Mouse (Mus musculus) liver, embryonic 11.5 days (tissue): ENCODE measurements at regions not wholly inside any gene's neighbourhood (a gene's known extent, or its start where the extent isn't known, plus 50 kb on each side); places are given as distances from the start of the nearest gene placed in this dataset.
A peak's percentile ranks its signal among the peaks of the same experiment; 100 is the strongest.

Experiments
- ATAC-seq: fragments of 200-750 bp; cut with Nextera tagmentation; replicated peaks from 2 replicates; pipeline ENCODE4 v1.8.0; 2017; ENCODE audit warnings: moderate number of reproducible peaks, mild to moderate bottlenecking, moderate TSS enrichment, moderate library complexity; ENCODE audit not compliant: low FRiP score
- DNase-seq: peaks from one replicate; pipeline ENCODE4 v3.0.0-alpha.2; 2017; ENCODE audit warnings: low spot score
- H3K27ac ChIP-seq: fragments of 300-500 bp; sonication (generic); 2 replicates; pipeline ENCODE4 v1.5.1; 2014; ENCODE audit warnings: mild to moderate bottlenecking, low read depth, low read length, control low read depth
- H3K27me3 ChIP-seq: fragments of 300-500 bp; sonication (generic); replicated peaks from 2 replicates; pipeline ENCODE4 v1.6.1; 2014; ENCODE audit warnings: low read length, mixed read lengths; ENCODE audit not compliant: control insufficient read depth, insufficient read depth
- H3K36me3 ChIP-seq: fragments of 300-500 bp; sonication (generic); 2 replicates; pipeline ENCODE4 v1.6.1; 2014; ENCODE audit warnings: mild to moderate bottlenecking, low read length, moderate library complexity, mixed read lengths; ENCODE audit not compliant: control insufficient read depth, insufficient read depth
- H3K4me1 ChIP-seq: fragments of 300-500 bp; sonication (generic); replicated peaks from 2 replicates; pipeline ENCODE4 v1.6.1; 2014; ENCODE audit warnings: low read length, mixed read lengths; ENCODE audit not compliant: control insufficient read depth, insufficient read depth
- H3K4me2 ChIP-seq: fragments of 300-500 bp; sonication (generic); 2 replicates; pipeline ENCODE4 v1.6.1; 2014; ENCODE audit warnings: mild to moderate bottlenecking, control low read depth, moderate library complexity
- H3K4me3 ChIP-seq: fragments of 300-500 bp; sonication (generic); 2 replicates; pipeline ENCODE4 v1.5.1; 2014; ENCODE audit warnings: low read depth, low read length, control low read depth
- H3K9ac ChIP-seq: fragments of 300-500 bp; sonication (generic); 2 replicates; pipeline ENCODE4 v1.6.1; 2014; ENCODE audit warnings: low read depth, low read length, control low read depth
- H3K9me3 ChIP-seq: fragments of 300-500 bp; sonication (generic); 2 replicates; pipeline ENCODE4 v1.6.1; 2016; ENCODE audit warnings: low read length, inconsistent platforms, mixed read lengths; ENCODE audit not compliant: control insufficient read depth
- WGBS: fragments of 180-500 bp; shearing (Covaris S2); extraction: QIAGEN DNeasy Blood & Tissue Kit; methylation state at CpG from one replicate; pipeline ENCODE4 v1.1.7; 2014; 5-methylcytosine and 5-hydroxymethylcytosine counted together

- H3K9me3 ChIP-seq = no peaks in the 10 kb centered on the region
- H3K36me3 ChIP-seq = no peaks in the 10 kb centered on the region
- H3K27ac ChIP-seq = no peak overlapping the region
- H3K4me3 ChIP-seq = no peak overlapping the region
- peaks cover 10% of the 10 kb centered on the region for H3K4me1 ChIP-seq
- no peaks in the 10 kb centered on the region for H3K27me3 ChIP-seq
- DNase-seq (no peak), ATAC-seq (no peak)
- H3K9ac ChIP-seq = no peak overlapping the region
- WGBS = 51% methylated on average over 3 of the region's 3 CpGs
- H3K4me2 ChIP-seq = no peak overlapping the region
These were observed 58.6 kb downstream of the Kcnrg start for GRCm38 (mm10) chr14:61665815-61666214.

- DNase-seq = no peak
- Histone ChIP-seq H3K27ac (no peak overlapping the region), H3K9ac (no peak overlapping the region), H3K4me1 (no peaks in the 10 kb centered on the region; the same call in 1 of the 2 replicates), H3K4me3 (no peak overlapping the region), H3K36me3 (peaks cover 2% of the 10 kb centered on the region; the same call in 1 of the 2 replicates), H3K27me3 (no peaks in the 10 kb centered on the region), H3K4me2 (no peak overlapping the region), H3K9me3 (no peaks in the 10 kb centered on the region)
- no peak for ATAC-seq
- WGBS = 72% methylated on average over 2 of the region's 2 CpGs
These were observed 65.9 kb downstream of the Kcnrg start for GRCm38 (mm10) chr14:61673184-61673583.

GRCm38 (mm10) chr14:61678107-61678506 is 70.8 kb downstream of the Kcnrg start:
- Histone ChIP-seq H3K4me2 (no peak overlapping the region), H3K36me3 (no peaks in the 10 kb centered on the region), H3K9me3 (no peaks in the 10 kb centered on the region), H3K9ac (no peak overlapping the region), H3K4me1 (peaks cover 5% of the 10 kb centered on the region), H3K27me3 (no peaks in the 10 kb centered on the region), H3K27ac (no peak overlapping the region), H3K4me3 (no peak overlapping the region)
- DNase-seq (no peak), ATAC-seq (no peak)
- WGBS = 91% methylated on average over 1 of the region's 1 CpGs

- H3K4me3 ChIP-seq = peak overlapping the region; percentile 85
- peaks cover 22% of the 10 kb centered on the region for H3K27me3 ChIP-seq
- peaks cover 14% of the 10 kb centered on the region for H3K4me1 ChIP-seq
- WGBS = under 1% methylated on average over 43 of the region's 50 CpGs
- peak overlapping the region; percentile 97 for H3K27ac ChIP-seq
- DNase-seq (peak; percentile 96), ATAC-seq (peak; percentile 78)
- peak overlapping the region; percentile 95 for H3K4me2 ChIP-seq
- H3K9me3 ChIP-seq = no peaks in the 10 kb centered on the region
- H3K36me3 ChIP-seq = no peaks in the 10 kb centered on the region
- H3K9ac ChIP-seq = peak overlapping the region; percentile 83
These were observed 73.8 kb downstream of the Kcnrg start for GRCm38 (mm10) chr14:61680818-61681707.

GRCm38 (mm10) chr14:61681708-61682701 is 74.7 kb downstream of the Kcnrg start:
- peak overlapping the region; percentile 97 for H3K27ac ChIP-seq
- H3K4me3 ChIP-seq = peak overlapping the region; percentile 85
- H3K4me1 ChIP-seq = peaks cover 17% of the 10 kb centered on the region
- peak overlapping the region; percentile 95 for H3K4me2 ChIP-seq
- no peaks in the 10 kb centered on the region for H3K9me3 ChIP-seq
- WGBS = 1% methylated on average over 88 of the region's 90 CpGs
- ATAC-seq (peak; percentile 79), DNase-seq (no peak)
- H3K9ac ChIP-seq = peak overlapping the region; percentile 83
- H3K27me3 ChIP-seq = peaks cover 30% of the 10 kb centered on the region
- H3K36me3 ChIP-seq = no peaks in the 10 kb centered on the region

- Histone ChIP-seq H3K27ac (peak overlapping the region; percentile 97), H3K36me3 (no peaks in the 10 kb centered on the region), H3K9ac (peak overlapping the region; percentile 83), H3K9me3 (no peaks in the 10 kb centered on the region), H3K4me3 (peak overlapping the region; percentile 85), H3K27me3 (peaks cover 37% of the 10 kb centered on the region), H3K4me2 (peak overlapping the region; percentile 95), H3K4me1 (peaks cover 18% of the 10 kb centered on the region)
- ATAC-seq (peak; percentile 68), DNase-seq (peak; percentile 87)
- under 1% methylated on average over 54 of the region's 54 CpGs for WGBS
These were observed 75.6 kb downstream of the Kcnrg start for GRCm38 (mm10) chr14:61682721-61683355.

GRCm38 (mm10) chr14:61683356-61683740 is 76.1 kb downstream of the Kcnrg start:
- DNase-seq (no peak), ATAC-seq (no peak)
- H3K4me1 ChIP-seq = peaks cover 18% of the 10 kb centered on the region

GRCm38 (mm10) chr14:61683791-61684411 is 76.6 kb downstream of the Kcnrg start:
- H3K27ac ChIP-seq = no peak overlapping the region
- H3K4me2 ChIP-seq = peak overlapping the region; percentile 95
- no peaks in the 10 kb centered on the region for H3K36me3 ChIP-seq
- H3K9ac ChIP-seq = no peak overlapping the region; the same call in 1 of the 2 replicates
- DNase-seq (no peak), ATAC-seq (no peak)
- H3K4me3 ChIP-seq = peak overlapping the region; percentile 85
- peaks cover 18% of the 10 kb centered on the region for H3K4me1 ChIP-seq
- WGBS = 7% methylated on average over 19 of the region's 19 CpGs
- peaks cover 45% of the 10 kb centered on the region for H3K27me3 ChIP-seq
- no peaks in the 10 kb centered on the region for H3K9me3 ChIP-seq

More at GRCm38 (mm10) chr14:61683356-61683740, 76.1 kb downstream of the Kcnrg start:
- no peaks in the 10 kb centered on the region for H3K36me3 ChIP-seq
- peaks cover 40% of the 10 kb centered on the region for H3K27me3 ChIP-seq
- peak overlapping the region; percentile 97 for H3K27ac ChIP-seq
- no peaks in the 10 kb centered on the region for H3K9me3 ChIP-seq
- peak overlapping the region; percentile 83 for H3K9ac ChIP-seq
- H3K4me2 ChIP-seq = peak overlapping the region; percentile 95
- H3K4me3 ChIP-seq = peak overlapping the region; percentile 85
- WGBS = 3% methylated on average over 9 of the region's 9 CpGs
